Mouse (Mus musculus): ENCODE results near the gene Qsox2. TPM values are rescaled to one million over a fixed set of nuclear protein-coding genes. Genes with fewer than 3 reads are reported as not detected.

Qsox2 gene
- polyA plus RNA-seq, 1 experiment: 15.3 TPM

DNA sequence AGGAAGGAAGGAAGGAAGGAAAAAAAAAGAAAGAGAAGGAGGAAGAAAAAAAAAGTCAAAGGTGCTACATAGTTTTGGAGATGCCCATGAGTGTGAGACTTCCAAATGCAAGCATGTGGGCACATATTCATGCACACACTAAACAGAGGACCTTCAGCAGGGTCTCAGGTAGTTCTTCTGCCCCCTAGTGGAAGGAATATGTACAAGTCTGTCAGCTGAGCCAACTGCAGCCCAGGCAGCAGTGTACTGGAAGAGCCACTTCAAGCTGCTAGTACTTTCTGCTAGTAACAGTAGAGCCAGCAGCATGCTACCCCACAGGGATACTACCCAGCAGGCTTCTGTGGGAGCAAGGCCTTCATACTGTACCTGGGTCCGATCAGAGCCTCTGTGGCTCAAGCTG, 9.5 kb downstream of the Qsox2 start:
- Histone ChIP-seq H3K4me1 (ENCODE audit: control insufficient read depth, insufficient read depth, low read length) (no peaks in the 10 kb centered on the region), H3K27ac (ENCODE audit: insufficient read depth, low read depth, low read length) (no peak overlapping the region), H3K36me3 (ENCODE audit: control insufficient read depth, insufficient read depth, low read length) (no peaks in the 10 kb centered on the region), H3K4me3 (ENCODE audit: insufficient read depth, low read depth, low read length) (no peak overlapping the region), H3K27me3 (replicated peaks; ENCODE audit: control insufficient read depth, insufficient read depth, low read length) (no peaks in the 10 kb centered on the region)
- WGBS: 81% methylated on average over 1 of the region's 1 CpGs
- peak; percentile 75 for TF ChIP-seq CTCF (conservative IDR thresholded peaks at IDR 0.05; ENCODE audit: insufficient read depth, insufficient read length, low read depth, low read length)
- TF ChIP-seq POLR2A (IDR thresholded peaks at IDR 0.05; ENCODE audit: low read depth, low read length): no peak
- DNase-seq: peak; percentile 65

DNA sequence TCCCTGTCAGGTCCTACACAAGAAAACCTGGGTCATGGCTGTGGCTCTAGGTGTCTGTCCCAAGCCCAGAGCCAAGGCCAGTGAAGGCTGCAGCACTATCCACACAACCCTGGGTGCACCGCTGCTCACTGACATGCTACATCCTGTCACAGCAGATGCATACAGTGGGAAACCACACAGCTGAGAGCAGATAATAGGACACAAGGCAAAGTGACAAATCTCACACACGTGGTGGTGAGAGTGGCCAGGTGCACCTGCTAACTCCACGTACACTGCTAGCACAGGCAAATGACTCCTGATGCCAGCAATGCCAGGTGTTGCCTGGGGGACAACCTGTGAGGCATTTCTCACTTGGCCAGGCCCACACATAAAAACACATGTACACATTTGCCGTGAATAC, 12.1 kb downstream of the Qsox2 start:
- TF ChIP-seq CTCF (conservative IDR thresholded peaks at IDR 0.05; ENCODE audit: insufficient read depth, insufficient read length, low read depth, low read length) (no peak), POLR2A (IDR thresholded peaks at IDR 0.05; ENCODE audit: low read depth, low read length) (no peak)
- 96% methylated on average over 4 of the region's 4 CpGs for WGBS
- DNase-seq: no peak
- H3K36me3 ChIP-seq (ENCODE audit: control insufficient read depth, insufficient read depth, low read length): no peaks in the 10 kb centered on the region
- H3K27ac ChIP-seq (ENCODE audit: insufficient read depth, low read depth, low read length): no peak overlapping the region
- H3K4me3 ChIP-seq (ENCODE audit: insufficient read depth, low read depth, low read length): no peak overlapping the region
- H3K4me1 ChIP-seq (ENCODE audit: control insufficient read depth, insufficient read depth, low read length): no peaks in the 10 kb centered on the region
- H3K27me3 ChIP-seq (replicated peaks; ENCODE audit: control insufficient read depth, insufficient read depth, low read length): no peaks in the 10 kb centered on the region

DNA sequence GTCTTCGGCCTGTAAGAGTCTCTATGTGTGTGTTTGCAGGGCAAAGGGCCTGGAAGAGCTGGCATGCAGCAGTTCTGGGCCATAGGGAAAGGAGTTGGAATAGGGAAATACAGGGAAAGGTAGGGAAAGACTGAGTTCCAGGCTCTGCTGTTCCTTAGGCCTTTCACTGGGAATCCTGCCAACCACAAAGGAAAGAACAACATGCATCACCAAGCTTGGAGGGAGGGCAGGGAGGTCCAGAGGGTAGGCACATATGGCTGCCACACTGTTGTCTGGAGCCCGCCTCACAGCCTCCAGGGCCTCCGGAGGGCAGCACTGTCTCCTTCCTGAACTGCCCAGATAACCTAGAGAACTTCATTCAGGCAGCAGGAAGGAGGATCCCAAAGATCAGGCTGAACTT, 13.4 kb downstream of the Qsox2 start:
- Histone ChIP-seq H3K4me3 (ENCODE audit: insufficient read depth, low read depth, low read length) (no peak overlapping the region), H3K27ac (ENCODE audit: insufficient read depth, low read depth, low read length) (no peak overlapping the region), H3K27me3 (replicated peaks; ENCODE audit: control insufficient read depth, insufficient read depth, low read length) (no peaks in the 10 kb centered on the region), H3K36me3 (ENCODE audit: control insufficient read depth, insufficient read depth, low read length) (no peaks in the 10 kb centered on the region), H3K4me1 (ENCODE audit: control insufficient read depth, insufficient read depth, low read length) (no peaks in the 10 kb centered on the region)
- no peak for DNase-seq
- TF ChIP-seq POLR2A (IDR thresholded peaks at IDR 0.05; ENCODE audit: low read depth, low read length): no peak
- 0 out of 2 replicates have a peak, but pooled peaks have one; percentile 3 for TF ChIP-seq CTCF (conservative IDR thresholded peaks at IDR 0.05; ENCODE audit: insufficient read depth, insufficient read length, low read depth, low read length)
- 79% methylated on average over 3 of the region's 3 CpGs for WGBS

DNA sequence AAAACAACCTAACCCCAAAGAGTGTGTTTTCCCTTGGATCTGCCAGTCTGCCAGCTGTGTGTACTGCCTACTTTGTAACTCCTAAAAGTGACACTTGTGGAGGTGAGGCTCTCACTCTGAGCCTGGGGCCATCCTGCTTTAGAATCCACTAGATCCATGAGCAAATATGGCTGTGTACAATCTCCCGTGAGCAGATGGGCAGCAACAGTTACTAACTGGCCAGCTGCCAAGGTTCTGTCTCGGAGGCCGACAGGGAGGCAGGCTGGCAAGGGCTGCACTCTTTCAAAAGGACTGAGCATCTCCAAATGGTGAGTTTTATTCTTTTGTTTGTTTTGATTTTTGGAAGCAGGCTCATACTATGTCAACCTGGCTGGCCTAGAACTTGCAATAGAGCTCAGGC, 22.8 kb downstream of the Qsox2 start:
- Histone ChIP-seq H3K4me1 (ENCODE audit: control insufficient read depth, insufficient read depth, low read length) (no peaks in the 10 kb centered on the region), H3K4me3 (ENCODE audit: insufficient read depth, low read depth, low read length) (no peak overlapping the region), H3K27me3 (replicated peaks; ENCODE audit: control insufficient read depth, insufficient read depth, low read length) (no peaks in the 10 kb centered on the region), H3K36me3 (ENCODE audit: control insufficient read depth, insufficient read depth, low read length) (peaks cover 1% of the 10 kb centered on the region; the same call in 1 of the 2 replicates), H3K27ac (ENCODE audit: insufficient read depth, low read depth, low read length) (no peak overlapping the region)
- DNase-seq: no peak
- WGBS: 31% methylated on average over 3 of the region's 3 CpGs
- TF ChIP-seq CTCF (conservative IDR thresholded peaks at IDR 0.05; ENCODE audit: insufficient read depth, insufficient read length, low read depth, low read length) (no peak), POLR2A (IDR thresholded peaks at IDR 0.05; ENCODE audit: low read depth, low read length) (no peak)

DNA sequence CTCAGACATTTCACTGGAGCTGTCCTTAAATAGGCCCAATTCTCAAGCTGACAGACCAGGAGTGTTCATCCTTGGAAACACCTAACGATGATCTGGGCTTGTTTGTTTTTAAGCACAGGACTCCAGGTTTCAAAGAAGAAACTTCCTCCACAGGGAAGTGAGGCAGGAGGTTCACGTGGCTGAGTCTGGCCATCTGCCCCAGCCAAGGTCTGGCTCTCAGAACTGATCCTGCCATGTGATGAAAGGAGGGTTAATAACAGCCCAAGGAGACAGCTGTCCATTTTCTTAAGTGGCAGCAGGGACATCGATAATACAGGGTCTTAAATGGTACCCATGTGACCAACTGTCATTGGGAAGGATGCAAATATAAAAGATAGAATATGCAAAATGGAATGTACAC, 27.8 kb downstream of the Qsox2 start:
- no peak overlapping the region for H3K4me3 ChIP-seq (ENCODE audit: insufficient read depth, low read depth, low read length)
- no peak for TF ChIP-seq POLR2A (IDR thresholded peaks at IDR 0.05; ENCODE audit: low read depth, low read length)
- 0 out of 2 replicates have a peak, but pooled peaks cover 1% of the 10 kb centered on the region for H3K36me3 ChIP-seq (ENCODE audit: control insufficient read depth, insufficient read depth, low read length)
- no peak overlapping the region for H3K27ac ChIP-seq (ENCODE audit: insufficient read depth, low read depth, low read length)
- 90% methylated on average over 3 of the region's 3 CpGs for WGBS
- no peaks in the 10 kb centered on the region; the same call in 1 of the 2 replicates for H3K4me1 ChIP-seq (ENCODE audit: control insufficient read depth, insufficient read depth, low read length)
- no peak for DNase-seq
- H3K27me3 ChIP-seq (replicated peaks; ENCODE audit: control insufficient read depth, insufficient read depth, low read length): peaks cover 1% of the 10 kb centered on the region; the same call in 1 of the 2 replicates

DNA sequence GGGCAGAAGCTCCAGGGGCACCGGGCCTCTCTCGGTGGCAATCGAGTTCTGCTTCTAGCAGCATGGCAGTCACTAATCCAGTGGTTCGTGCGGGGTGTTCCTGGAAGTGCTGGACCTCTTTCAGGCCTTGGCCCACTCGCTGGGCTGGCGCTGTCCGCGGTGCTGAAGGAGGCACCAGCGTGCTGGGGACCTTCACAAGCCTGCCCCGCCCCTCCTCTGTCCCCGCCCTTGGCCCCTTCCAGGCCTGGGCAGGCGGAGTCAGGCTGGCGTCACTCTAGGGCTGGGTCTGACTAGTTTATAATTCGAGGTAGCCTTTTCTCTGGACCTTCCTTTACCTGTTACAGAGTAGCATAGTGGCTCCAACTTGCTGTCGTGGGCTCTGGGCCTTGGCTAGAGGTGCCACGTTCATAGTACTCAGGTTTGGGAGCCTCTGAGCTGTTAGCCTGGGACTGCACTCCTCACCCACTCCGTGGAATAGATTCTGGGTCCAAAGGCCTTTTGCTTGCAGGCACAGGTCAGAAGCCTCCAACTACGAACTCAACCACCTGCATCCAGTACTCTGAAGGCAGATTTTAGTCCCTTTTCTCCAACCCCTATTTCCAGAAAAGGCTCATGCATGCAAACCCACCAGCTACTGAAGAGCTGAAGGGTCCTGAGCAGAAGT, 29.1 kb downstream of the Qsox2 start, which contains the start of gene Lhx3:
Gene Lhx3, minus strand, starts transcription at position 164 of the 664 bp plus-strand sequence.
- no peaks in the 10 kb centered on the region for H3K36me3 ChIP-seq (ENCODE audit: control insufficient read depth, insufficient read depth, low read length)
- H3K4me1 ChIP-seq (ENCODE audit: control insufficient read depth, insufficient read depth, low read length): no peaks in the 10 kb centered on the region; the same call in 1 of the 2 replicates
- H3K4me3 ChIP-seq (ENCODE audit: insufficient read depth, low read depth, low read length): no peak within 1 kb of the TSS
- whole genome bisulfite sequencing: 5% methylated on average over 19 of the region's 19 CpGs
- peaks cover 1% of the 10 kb centered on the region; the same call in 1 of the 2 replicates for H3K27me3 ChIP-seq (replicated peaks; ENCODE audit: control insufficient read depth, insufficient read depth, low read length)
- H3K27ac ChIP-seq (ENCODE audit: insufficient read depth, low read depth, low read length): no peak within 1 kb of the TSS
- TF ChIP-seq POLR2A (IDR thresholded peaks at IDR 0.05; ENCODE audit: low read depth, low read length) (no peak), CTCF (conservative IDR thresholded peaks at IDR 0.05; ENCODE audit: insufficient read depth, insufficient read length, low read depth, low read length) (no peak)
- peak; percentile 90 for DNase-seq

DNA sequence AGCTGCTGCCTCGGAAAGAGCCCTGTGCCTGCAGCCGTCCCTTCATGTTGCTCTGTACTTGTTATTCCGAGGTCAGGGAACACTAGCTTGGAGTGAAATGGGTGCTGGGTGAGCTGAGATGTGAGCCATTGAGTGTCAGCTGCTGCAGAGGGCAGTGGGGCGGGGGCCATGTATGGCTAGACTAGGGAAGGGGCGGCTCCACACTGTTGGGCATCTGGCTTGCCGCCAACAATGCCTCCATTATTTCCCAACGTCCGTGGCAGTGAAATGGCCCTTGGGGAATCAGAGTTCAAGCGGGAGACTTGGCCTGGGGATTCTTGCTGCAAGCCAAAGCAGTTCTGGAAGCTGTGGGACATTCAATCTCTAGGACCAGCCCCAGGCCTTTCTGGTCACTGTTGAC, 29.8 kb downstream of the Qsox2 start:
- Histone ChIP-seq H3K4me1 (ENCODE audit: control insufficient read depth, insufficient read depth, low read length) (no peaks in the 10 kb centered on the region; the same call in 1 of the 2 replicates), H3K27ac (ENCODE audit: insufficient read depth, low read depth, low read length) (no peak overlapping the region), H3K4me3 (ENCODE audit: insufficient read depth, low read depth, low read length) (no peak overlapping the region), H3K36me3 (ENCODE audit: control insufficient read depth, insufficient read depth, low read length) (no peaks in the 10 kb centered on the region), H3K27me3 (replicated peaks; ENCODE audit: control insufficient read depth, insufficient read depth, low read length) (peaks cover 1% of the 10 kb centered on the region; the same call in 1 of the 2 replicates)
- no peak for TF ChIP-seq POLR2A (IDR thresholded peaks at IDR 0.05; ENCODE audit: low read depth, low read length)
- WGBS: 11% methylated on average over 9 of the region's 9 CpGs
- DNase-seq: no peak

All from kidney, adult 2 months (tissue).